Mouse (Mus musculus) limb, embryonic 11.5 days (tissue): Measurements from ENCODE around the gene Hnrnpk. TPM values are rescaled to one million over a fixed set of nuclear protein-coding genes. Genes with fewer than 3 reads are reported as not detected.

Experiments
- ATAC-seq: fragments of 200-750 bp; cut with Nextera tagmentation; 2 replicates; pipeline ENCODE4 v1.8.0; 2017; ENCODE audit warnings: low read depth; ENCODE audit not compliant: insufficient number of reproducible peaks, low FRiP score, low TSS enrichment
- DNase-seq: peaks from one replicate; pipeline ENCODE4 v3.0.0-alpha.2; 2015; ENCODE audit warnings: low spot score
- H3K27ac ChIP-seq: fragments of 300-500 bp; sonication (generic); replicated peaks from 2 replicates; pipeline ENCODE4 v1.5.1; 2014; ENCODE audit warnings: low read depth, mild to moderate bottlenecking, low read length
- H3K27me3 ChIP-seq: fragments of 300-500 bp; sonication (generic); 2 replicates; pipeline ENCODE4 v1.6.1; 2014; ENCODE audit warnings: mild to moderate bottlenecking, low read length, mixed read lengths; ENCODE audit not compliant: control insufficient read depth, insufficient read depth
- H3K36me3 ChIP-seq: fragments of 300-500 bp; sonication (generic); 2 replicates; pipeline ENCODE4 v1.6.1; 2014; ENCODE audit warnings: mild to moderate bottlenecking, low read length, moderate library complexity, mixed read lengths; ENCODE audit not compliant: control insufficient read depth, insufficient read depth
- H3K4me1 ChIP-seq: fragments of 300-500 bp; sonication (generic); 2 replicates; pipeline ENCODE4 v1.6.1; 2014; ENCODE audit warnings: low read length, mixed read lengths; ENCODE audit not compliant: control insufficient read depth, insufficient read depth
- H3K4me2 ChIP-seq: fragments of 300-500 bp; sonication (generic); 2 replicates; pipeline ENCODE4 v1.6.1; 2014; ENCODE audit warnings: low read depth, mild to moderate bottlenecking, moderate library complexity; ENCODE audit not compliant: severe bottlenecking
- H3K4me3 ChIP-seq: fragments of 300-500 bp; sonication (generic); 2 replicates; pipeline ENCODE4 v1.5.1; 2014; ENCODE audit warnings: low read depth, low read length
- H3K9ac ChIP-seq: fragments of 300-500 bp; sonication (generic); 2 replicates; pipeline ENCODE4 v1.6.1; 2014; ENCODE audit warnings: mild to moderate bottlenecking, low read length
- H3K9me3 ChIP-seq: fragments of 300-500 bp; sonication (generic); 2 replicates; pipeline ENCODE4 v1.6.1; 2016; ENCODE audit warnings: low read length; ENCODE audit not compliant: control insufficient read depth
- WGBS: fragments of 180-500 bp; shearing (Covaris S2); extraction: QIAGEN DNeasy Blood & Tissue Kit; methylation state at CpG from one replicate; pipeline ENCODE4 v1.1.7; 2014; 5-methylcytosine and 5-hydroxymethylcytosine counted together
- polyA plus RNA-seq: library from polyadenylated mRNA; unstranded; fragments of >200 nt; fragmentation: Nextera tagmentation; extraction: Ambion mirVana; gene quantifications from 2 replicates; pipeline ENCODE4 v1.2.1, GENCODE M21; 2014

Hnrnpk gene
- polyA plus RNA-seq, 1 experiment from 2014 or later, result 2,216 TPM

DNA sequence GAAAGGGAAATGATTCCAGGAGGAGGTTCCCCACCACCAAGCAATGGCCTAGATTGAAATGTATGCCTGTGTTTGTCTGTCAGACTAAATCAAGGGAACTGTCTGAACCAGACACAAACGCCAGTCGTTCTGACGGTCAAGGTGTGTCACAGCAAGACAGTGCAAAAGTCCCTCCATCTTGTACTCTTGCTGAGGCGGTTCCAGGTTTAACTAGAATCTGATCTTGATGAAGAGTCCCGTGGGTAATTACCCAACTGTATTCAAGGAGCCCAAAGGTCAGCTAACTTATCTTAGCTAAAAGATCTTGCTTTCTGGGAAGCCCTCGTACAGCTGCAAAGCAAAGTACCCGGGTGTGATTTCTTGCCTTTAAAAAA lies 17.6 kb downstream of the Hnrnpk start:
- no peaks in the 10 kb centered on the region for H3K27me3 ChIP-seq
- 91% methylated on average over 7 of the region's 7 CpGs for WGBS
- no peak for DNase-seq
- H3K36me3 ChIP-seq, result peaks cover 17% of the 10 kb centered on the region
- peak overlapping the region; percentile 86; the same call in 1 of the 2 replicates for H3K9ac ChIP-seq
- H3K9me3 ChIP-seq, result no peaks in the 10 kb centered on the region; the same call in 1 of the 2 replicates
- H3K4me1 ChIP-seq, result no peaks in the 10 kb centered on the region
- peak overlapping the region; percentile 89 for H3K4me2 ChIP-seq
- peak overlapping the region; percentile 74 for H3K4me3 ChIP-seq
- ATAC-seq, result no peak
- no peak overlapping the region for H3K27ac ChIP-seq

DNA sequence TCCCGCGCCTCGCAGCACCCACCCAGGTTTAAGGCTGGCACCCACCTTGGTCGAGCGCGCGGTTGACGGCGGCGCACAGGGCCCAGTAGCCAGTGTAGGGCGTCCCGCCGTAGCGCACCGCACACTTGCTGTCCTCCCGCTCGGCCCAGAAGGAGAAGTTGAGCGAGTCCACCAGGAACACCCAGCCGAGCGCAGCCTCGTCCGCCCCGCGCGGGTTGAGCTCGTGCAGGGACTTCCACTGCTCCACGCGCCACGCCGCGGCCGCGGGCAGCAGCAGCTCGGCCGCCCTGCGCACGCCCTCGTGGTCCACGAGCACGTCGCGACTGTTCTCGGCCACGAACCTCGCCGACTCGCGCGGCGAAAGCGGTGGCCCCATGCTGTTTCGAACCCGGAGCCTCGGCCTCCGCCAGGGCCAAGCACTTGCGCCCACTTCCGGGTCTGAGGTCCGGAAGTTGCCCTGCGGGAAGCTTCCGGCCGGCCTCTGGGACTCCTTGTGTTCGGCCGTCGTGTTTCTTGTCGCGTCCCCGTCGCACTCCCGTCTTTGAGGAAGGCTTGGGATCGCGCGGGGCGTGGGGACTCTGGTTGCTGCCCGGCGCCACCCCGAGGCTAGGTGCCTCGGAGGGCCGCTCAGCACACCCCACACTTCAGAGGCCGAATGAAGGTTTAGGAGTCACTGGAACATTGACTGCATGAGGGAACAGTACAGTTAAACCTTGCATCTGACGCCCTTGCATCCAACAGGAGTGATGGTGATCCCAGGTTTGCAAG lies 18.2 kb downstream of the Hnrnpk start, which contains the start of gene 2210016F16Rik:
Gene 2210016F16Rik, minus strand, starts transcription at position 447 of the 768 bp plus-strand sequence.
- no peaks in the 10 kb centered on the region; the same call in 1 of the 2 replicates for H3K9me3 ChIP-seq
- no peaks in the 10 kb centered on the region for H3K4me1 ChIP-seq
- H3K4me3 ChIP-seq, result peak within 1 kb of the TSS; percentile 74
- DNase-seq (peak; percentile 77), ATAC-seq (peak; percentile 57; the same call in 1 of the 2 replicates)
- H3K4me2 ChIP-seq, result peak within 1 kb of the TSS; percentile 89
- no peaks in the 10 kb centered on the region for H3K27me3 ChIP-seq
- peak within 1 kb of the TSS; percentile 86 for H3K9ac ChIP-seq
- peaks cover 18% of the 10 kb centered on the region for H3K36me3 ChIP-seq
- H3K27ac ChIP-seq, result no peak within 1 kb of the TSS
- 4% methylated on average over 80 of the region's 80 CpGs for WGBS

DNA sequence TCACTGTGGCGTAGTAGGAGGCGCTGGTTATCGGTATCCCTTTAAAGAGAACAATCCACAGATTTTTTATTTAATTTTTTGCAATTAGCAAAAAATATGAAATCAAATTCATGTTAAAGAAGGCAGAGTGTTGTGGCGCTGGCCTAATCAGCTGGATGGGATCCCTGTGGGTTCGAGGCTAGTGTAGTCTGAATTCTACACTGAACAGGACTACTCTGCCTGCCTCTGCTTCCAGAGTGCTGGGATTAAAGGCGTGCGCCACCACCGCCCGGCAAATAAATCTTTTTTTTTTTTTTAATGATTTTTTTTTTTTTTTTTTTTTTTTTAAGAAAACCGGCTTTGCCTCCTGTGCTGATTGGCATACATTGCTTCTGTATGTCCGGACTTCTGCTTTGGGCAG lies 18.8 kb downstream of the Hnrnpk start:
- H3K9me3 ChIP-seq, result no peaks in the 10 kb centered on the region; the same call in 1 of the 2 replicates
- ATAC-seq (no peak), DNase-seq (no peak)
- peaks cover 18% of the 10 kb centered on the region for H3K36me3 ChIP-seq
- H3K27ac ChIP-seq, result no peak overlapping the region
- WGBS, result 55% methylated on average over 11 of the region's 11 CpGs
- H3K4me3 ChIP-seq, result peak overlapping the region; percentile 74
- peak overlapping the region; percentile 89 for H3K4me2 ChIP-seq
- H3K4me1 ChIP-seq, result no peaks in the 10 kb centered on the region
- H3K9ac ChIP-seq, result peak overlapping the region; percentile 86
- no peaks in the 10 kb centered on the region for H3K27me3 ChIP-seq

DNA sequence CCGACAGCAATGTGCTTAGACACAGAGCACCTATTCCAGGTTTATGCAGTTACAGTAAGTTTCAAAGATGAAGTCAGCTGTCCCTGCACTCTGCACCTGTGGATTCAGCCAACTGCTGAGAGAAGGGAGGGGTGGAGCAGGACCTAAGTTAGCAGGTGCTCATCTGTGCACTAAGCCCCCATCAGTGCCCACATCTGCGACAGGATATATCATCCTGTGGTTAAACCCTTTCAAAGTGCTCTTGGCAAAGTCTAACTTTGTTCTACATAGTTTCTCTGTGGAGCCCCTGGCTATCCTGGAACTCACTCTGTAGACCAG lies 30.0 kb downstream of the Hnrnpk start:
- WGBS, result 91% methylated on average over 2 of the region's 2 CpGs
- H3K4me2 ChIP-seq, result no peak overlapping the region
- H3K9ac ChIP-seq, result no peak overlapping the region
- H3K36me3 ChIP-seq, result no peaks in the 10 kb centered on the region
- H3K27ac ChIP-seq, result no peak overlapping the region
- DNase-seq (no peak), ATAC-seq (no peak)
- H3K4me1 ChIP-seq, result no peaks in the 10 kb centered on the region
- no peak overlapping the region for H3K4me3 ChIP-seq
- H3K9me3 ChIP-seq, result no peaks in the 10 kb centered on the region
- no peaks in the 10 kb centered on the region for H3K27me3 ChIP-seq

GRCm38 (mm10) chr13:58372278-58373152 lies 30.6 kb downstream of the Hnrnpk start:
- Histone ChIP-seq H3K36me3 (no peaks in the 10 kb centered on the region), H3K9me3 (no peaks in the 10 kb centered on the region), H3K4me2 (no peak overlapping the region), H3K27me3 (no peaks in the 10 kb centered on the region), H3K4me1 (no peaks in the 10 kb centered on the region), H3K9ac (no peak overlapping the region), H3K27ac (no peak overlapping the region), H3K4me3 (no peak overlapping the region)
- DNase-seq, result no peak
- WGBS, result 96% methylated on average over 5 of the region's 5 CpGs
- no peak for ATAC-seq

DNA sequence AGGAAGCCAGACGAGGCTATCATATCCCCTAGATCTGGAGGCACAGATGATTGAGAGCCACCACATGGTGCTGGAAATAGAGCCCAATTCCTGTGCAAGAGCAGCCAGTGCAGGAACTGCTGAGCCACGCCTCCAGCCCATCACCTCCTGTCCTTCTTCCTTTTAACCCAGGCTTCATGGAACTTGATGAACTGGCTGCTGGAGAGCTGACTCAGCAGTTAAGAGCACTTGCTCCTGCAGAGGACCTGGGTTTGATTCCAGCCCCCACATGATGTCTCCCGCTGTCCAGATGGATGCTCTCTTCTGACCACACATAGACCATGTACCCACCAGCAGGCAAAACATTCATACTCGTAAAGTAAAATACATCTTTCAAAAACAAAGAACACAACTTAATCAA lies 34.3 kb downstream of the Hnrnpk start:
- WGBS, result 73% methylated on average over 4 of the region's 4 CpGs
- H3K27me3 ChIP-seq, result no peaks in the 10 kb centered on the region
- DNase-seq, result no peak
- no peak for ATAC-seq
- H3K36me3 ChIP-seq, result no peaks in the 10 kb centered on the region
- H3K4me2 ChIP-seq, result no peak overlapping the region
- no peak overlapping the region for H3K9ac ChIP-seq
- H3K4me3 ChIP-seq, result no peak overlapping the region
- H3K4me1 ChIP-seq, result no peaks in the 10 kb centered on the region
- no peaks in the 10 kb centered on the region for H3K9me3 ChIP-seq
- H3K27ac ChIP-seq, result no peak overlapping the region

- no peak for DNase-seq
- Histone ChIP-seq H3K9ac (no peak overlapping the region), H3K4me1 (no peaks in the 10 kb centered on the region), H3K27ac (no peak overlapping the region), H3K9me3 (no peaks in the 10 kb centered on the region), H3K27me3 (no peaks in the 10 kb centered on the region), H3K36me3 (no peaks in the 10 kb centered on the region), H3K4me2 (no peak overlapping the region), H3K4me3 (no peak overlapping the region)
- WGBS, result 56% methylated on average over 1 of the region's 1 CpGs
- ATAC-seq, result no peak
Measured at GRCm38 (mm10) chr13:58367641-58368040, 35.5 kb downstream of the Hnrnpk start.

GRCm38 (mm10) chr13:58366373-58366772 lies 36.8 kb downstream of the Hnrnpk start:
- Histone ChIP-seq H3K9ac (no peak overlapping the region), H3K4me2 (no peak overlapping the region), H3K36me3 (no peaks in the 10 kb centered on the region), H3K4me3 (no peak overlapping the region), H3K27ac (no peak overlapping the region), H3K27me3 (no peaks in the 10 kb centered on the region), H3K4me1 (no peaks in the 10 kb centered on the region), H3K9me3 (no peaks in the 10 kb centered on the region)
- no peak for DNase-seq
- WGBS, result 94% methylated on average over 3 of the region's 3 CpGs
- no peak for ATAC-seq
